Mouse (Mus musculus): ENCODE results near the gene Rhox4a. TPM values are rescaled to one million over a fixed set of nuclear protein-coding genes. Genes with fewer than 3 reads are reported as not detected.

Gene Rhox4a
- not detected in 2 replicates for polyA plus RNA-seq (2012; rRNA removed)

DNA sequence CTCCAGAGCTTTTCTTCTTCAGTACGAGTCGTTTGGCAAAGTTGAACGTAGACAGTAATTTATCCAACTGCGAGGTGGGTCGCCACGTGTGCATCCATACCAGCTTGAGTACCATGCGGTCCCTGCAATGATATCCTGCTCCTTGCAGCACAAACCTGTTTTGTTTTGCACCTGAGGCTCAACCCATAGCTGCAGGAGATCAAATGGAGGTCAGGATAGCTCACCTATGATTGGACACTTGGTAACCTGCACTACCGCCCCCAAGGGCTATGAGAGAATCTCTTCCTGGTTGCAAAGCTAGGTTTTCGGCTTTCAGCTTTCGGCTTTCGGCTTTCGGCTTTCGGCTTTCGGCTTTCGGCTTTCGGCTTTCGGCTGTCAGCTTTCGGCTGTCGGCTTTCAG is at the start of gene Rhox4a:
Gene Rhox4a (plus strand): TSS at position 301 of the 400 bp plus-strand sequence.

DNA sequence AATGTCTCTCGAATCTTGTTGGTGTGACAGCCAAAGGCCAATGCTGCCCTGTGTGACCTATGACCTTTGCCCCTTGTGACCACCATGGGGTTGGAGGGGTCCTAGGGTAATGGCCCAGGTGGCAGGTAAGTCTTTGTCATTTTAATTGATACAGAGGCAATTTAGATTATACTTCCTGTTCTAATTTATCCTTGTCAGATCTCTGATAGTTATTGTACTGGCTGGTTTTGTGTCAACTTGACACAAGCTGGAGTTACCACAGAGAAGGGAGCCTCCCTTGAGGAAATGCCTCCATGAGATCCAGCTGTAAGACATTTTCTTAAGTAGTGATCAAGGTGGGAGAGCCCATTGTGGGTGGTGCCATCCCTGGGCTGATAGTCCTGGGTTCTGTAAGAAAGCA is 43.0 kb upstream of the Rhox4a start, which contains the start of gene Rhox1:
Gene Rhox1 (minus strand): TSS at position 101 of the 400 bp plus-strand sequence.

DNA sequence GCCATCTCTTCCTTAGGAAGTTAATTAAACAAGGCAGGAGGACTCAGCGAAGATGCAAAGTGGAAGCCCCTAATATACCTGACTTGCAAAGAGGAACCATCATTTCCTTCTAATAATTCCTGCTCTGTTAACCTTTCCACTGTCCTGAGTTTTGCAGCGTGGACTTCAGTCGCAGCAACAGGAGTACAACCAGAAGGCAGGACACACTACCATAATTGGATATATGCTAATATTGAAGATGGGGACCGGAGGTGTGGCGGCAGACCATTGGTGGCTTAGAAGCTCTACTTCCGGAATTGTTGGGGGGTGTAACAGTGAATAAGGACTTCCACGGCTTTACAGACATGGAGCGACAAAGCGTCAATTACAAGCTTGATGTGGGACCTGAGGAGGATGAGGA is 20.5 kb upstream of the Rhox4a start, which contains the start of gene Rhox2a:
Gene Rhox2a (plus strand): TSS at position 301 of the 400 bp plus-strand sequence.

DNA sequence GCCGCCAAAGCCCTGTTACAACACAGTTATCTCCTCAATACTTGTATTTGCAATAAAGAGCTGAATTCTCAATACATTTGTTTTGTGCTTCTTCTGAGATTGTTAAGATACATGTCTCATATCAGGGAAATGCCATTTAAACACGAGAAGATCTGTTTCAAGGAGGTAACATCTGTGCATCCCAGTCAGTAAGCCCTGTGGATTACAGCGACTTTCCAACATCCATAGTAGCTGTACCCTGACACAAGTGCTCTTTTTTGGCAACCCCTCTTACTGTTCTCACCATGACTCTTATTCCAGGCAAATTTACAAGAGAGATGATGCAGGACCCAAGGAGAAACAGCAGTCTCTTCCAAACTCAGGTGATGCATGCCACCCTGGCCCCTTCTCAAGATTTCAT is 15.5 kb upstream of the Rhox4a start, which contains the start of gene Rhox3a:
Gene Rhox3a (plus strand): TSS at position 301 of the 400 bp plus-strand sequence.

Other genes starting within 250 kb of the Rhox4a start
- not detected in 2 replicates for gene Sowahd, start 216.5 kb upstream of the Rhox4a start, polyA plus RNA-seq (2012; rRNA removed)
- 667 and 729 TPM in 2 replicates for gene Rpl39, start 179.9 kb upstream of the Rhox4a start, polyA plus RNA-seq (2012; rRNA removed)
- 41.3 and 44.8 TPM in 2 replicates for gene Upf3b, start 155.0 kb upstream of the Rhox4a start, polyA plus RNA-seq (2012; rRNA removed)
- 8.5 and 8.7 TPM in 2 replicates for gene Nkap, start 138.5 kb upstream of the Rhox4a start, polyA plus RNA-seq (2012; rRNA removed)
- 0.28 and 0.31 TPM in 2 replicates for gene Akap14, start 96.5 kb upstream of the Rhox4a start, polyA plus RNA-seq (2012; rRNA removed)
- 460 and 484 TPM in 2 replicates for gene Ndufa1, start 74.2 kb upstream of the Rhox4a start, polyA plus RNA-seq (2012; rRNA removed)
- 10.3 and 10.7 TPM in 2 replicates for gene Rnf113a1, start 74.1 kb upstream of the Rhox4a start, polyA plus RNA-seq (2012; rRNA removed)
- gene Gm9, start 54.3 kb upstream of the Rhox4a start, polyA plus RNA-seq (2012; rRNA removed), result not detected in 2 replicates
- gene Rhox1, start 43.1 kb upstream of the Rhox4a start, polyA plus RNA-seq (2012; rRNA removed), result not detected in 2 replicates
- not detected in 2 replicates for gene Rhox2a, start 20.4 kb upstream of the Rhox4a start, polyA plus RNA-seq (2012; rRNA removed)
- not detected in 2 replicates for gene Rhox3a, start 15.4 kb upstream of the Rhox4a start, polyA plus RNA-seq (2012; rRNA removed)
- not detected in 2 replicates for gene Rhox3a2, start 114.7 kb downstream of the Rhox4a start, polyA plus RNA-seq (2012; rRNA removed)
- gene Rhox4a2, start 125.5 kb downstream of the Rhox4a start, polyA plus RNA-seq (2012; rRNA removed), result not detected in 2 replicates
- gene Rhox2b, start 146.7 kb downstream of the Rhox4a start, polyA plus RNA-seq (2012; rRNA removed), result not detected in 2 replicates
- not detected in 2 replicates for gene Rhox4b, start 167.2 kb downstream of the Rhox4a start, polyA plus RNA-seq (2012; rRNA removed)
- gene Rhox2c, start 188.3 kb downstream of the Rhox4a start, polyA plus RNA-seq (2012; rRNA removed), result not detected in 2 replicates
- not detected in 2 replicates for gene Rhox3c, start 193.2 kb downstream of the Rhox4a start, polyA plus RNA-seq (2012; rRNA removed)
- gene Rhox4c, start 215.0 kb downstream of the Rhox4a start, polyA plus RNA-seq (2012; rRNA removed), result not detected in 2 replicates
- not detected in 2 replicates for gene Rhox2d, start 228.1 kb downstream of the Rhox4a start, polyA plus RNA-seq (2012; rRNA removed)
- gene Rhox4d, start 249.0 kb downstream of the Rhox4a start, polyA plus RNA-seq (2012; rRNA removed), result not detected in 2 replicates